Mouse (Mus musculus): ENCODE measurements at regions not wholly inside any gene's neighbourhood (a gene's known extent, or its start where the extent isn't known, plus 50 kb on each side); places are given as distances from the start of the nearest gene placed in this dataset.

DNA sequence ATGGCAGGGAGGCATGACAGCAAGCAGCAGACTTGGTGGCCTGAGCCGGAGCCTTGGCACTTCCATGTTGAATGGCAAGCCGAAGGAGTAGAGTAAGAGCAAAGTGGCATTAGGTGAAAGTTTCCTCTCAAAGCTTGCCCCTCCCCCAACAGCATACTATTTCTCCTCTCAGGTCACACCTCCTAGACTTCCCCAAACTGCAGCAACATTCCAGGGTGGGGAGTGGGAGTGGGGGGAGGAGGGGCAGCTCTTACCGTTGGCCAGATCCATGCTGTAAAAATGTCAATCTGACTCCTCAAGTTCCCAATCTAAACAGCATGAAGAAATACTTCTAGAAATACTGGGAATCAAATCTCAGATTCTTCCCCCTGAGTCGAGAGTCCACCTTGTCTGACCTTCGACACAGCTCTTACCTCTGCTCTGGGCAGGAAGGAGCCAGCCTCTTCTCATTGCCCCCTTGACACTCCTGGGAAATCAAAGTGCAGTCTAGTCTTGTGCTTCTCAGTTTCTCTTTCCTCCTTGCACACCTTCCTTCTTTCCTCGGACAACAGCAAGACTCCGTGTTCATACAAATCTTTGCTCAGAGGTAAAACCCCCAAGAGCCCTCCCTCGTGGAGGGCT is 794.9 kb upstream of the BB014433 start:
- DNase-seq = no peak

DNA sequence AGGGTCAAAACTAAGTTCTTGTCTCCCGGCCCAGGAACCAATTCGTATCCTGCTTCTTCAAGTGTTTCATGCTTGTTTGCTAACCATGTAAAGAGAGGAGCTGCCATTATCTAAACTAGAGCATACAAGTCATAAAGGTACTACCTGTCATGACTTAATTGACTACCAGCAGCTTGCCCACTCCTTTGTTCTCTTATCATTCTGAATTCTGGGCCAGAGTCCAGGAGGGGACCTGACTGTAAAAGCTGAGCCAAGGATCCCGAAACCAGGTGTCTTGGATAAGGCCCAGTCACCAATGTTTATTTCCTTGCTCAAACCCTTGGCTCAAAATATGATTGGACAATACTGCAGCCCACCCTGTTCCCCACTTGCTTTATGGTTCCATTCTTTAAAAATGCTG is 786.9 kb upstream of the BB014433 start:
- peak in 1 of 2 experiments; percentile 2 for DNase-seq

GRCm38 (mm10) chr8:15821579-15822191 is 775.8 kb upstream of the BB014433 start:
- DNase-seq = no peak

DNA sequence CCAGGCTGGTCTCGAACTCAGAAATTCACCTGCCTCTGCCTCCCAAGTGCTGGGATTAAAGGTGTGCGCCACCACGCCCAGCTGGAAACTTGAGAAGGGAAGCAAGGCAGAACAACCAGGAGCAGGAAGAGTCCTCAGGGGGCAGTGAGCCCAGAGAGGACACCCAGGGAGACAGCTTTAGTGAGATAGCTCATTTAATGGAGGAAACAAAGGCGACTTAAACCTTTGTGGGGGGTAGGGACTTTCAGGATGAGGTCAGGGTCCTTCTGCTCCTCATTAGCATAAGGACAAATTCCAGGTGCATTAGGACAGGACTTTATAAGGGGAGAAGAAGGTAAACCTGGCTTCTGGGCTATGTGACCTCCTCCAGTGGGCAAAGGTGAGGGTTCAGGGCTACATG is 742.5 kb upstream of the BB014433 start:
- no peak for DNase-seq
